Mouse (Mus musculus) stomach, embryonic 14.5 days (tissue): ENCODE measurements around the gene Kxd1. TPM values are rescaled to one million over a fixed set of nuclear protein-coding genes. Genes with fewer than 3 reads are reported as not detected.
"Not testable (repeated sequence)": the region's sequence is repeated elsewhere in the genome, so short reads cannot be mapped to it uniquely, and the experiment has no call there.

Experiments
- ATAC-seq: fragments of 200-750 bp; cut with Nextera tagmentation; 2 replicates; pipeline ENCODE4 v1.8.0; 2017; ENCODE audit warnings: low read depth, moderate TSS enrichment; ENCODE audit not compliant: insufficient number of reproducible peaks, insufficient read depth, low FRiP score
- H3K27ac ChIP-seq: fragments of 300-500 bp; sonication (generic); 2 replicates; pipeline ENCODE4 v1.5.1; 2014; ENCODE audit warnings: mild to moderate bottlenecking, low read length, moderate library complexity, mixed read lengths
- H3K27me3 ChIP-seq: fragments of 300-500 bp; sonication (generic); 2 replicates; pipeline ENCODE4 v1.6.1; 2014; ENCODE audit warnings: low read length, control low read depth, mixed read lengths; ENCODE audit not compliant: control insufficient read depth, insufficient read depth
- H3K36me3 ChIP-seq: fragments of 300-500 bp; sonication (generic); 2 replicates; pipeline ENCODE4 v1.6.1; 2014; ENCODE audit warnings: mild to moderate bottlenecking, control low read depth, low read length, moderate library complexity, mixed read lengths; ENCODE audit not compliant: control insufficient read depth, insufficient read depth
- H3K4me1 ChIP-seq: fragments of 300-500 bp; sonication (generic); 2 replicates; pipeline ENCODE4 v1.6.1; 2014; ENCODE audit warnings: low read length, control low read depth, mixed read lengths; ENCODE audit not compliant: control insufficient read depth, insufficient read depth
- H3K4me2 ChIP-seq: fragments of 300-500 bp; sonication (generic); replicated peaks from 2 replicates; pipeline ENCODE4 v1.6.1; 2014; ENCODE audit warnings: low read depth, low read length, control low read depth
- H3K4me3 ChIP-seq: fragments of 300-500 bp; sonication (generic); 2 replicates; pipeline ENCODE4 v1.5.1; 2014; ENCODE audit warnings: low read depth, low read length, control low read depth
- H3K9ac ChIP-seq: fragments of 300-500 bp; sonication (generic); replicated peaks from 2 replicates; pipeline ENCODE4 v1.6.1; 2014; ENCODE audit warnings: low read depth, mild to moderate bottlenecking, control low read depth, low read length, moderate library complexity, mixed read lengths
- H3K9me3 ChIP-seq: fragments of 300-500 bp; sonication (generic); 2 replicates; pipeline ENCODE4 v1.6.1; 2016; ENCODE audit warnings: low read depth, low read length, control low read depth; ENCODE audit not compliant: control insufficient read depth
- WGBS: fragments of 180-500 bp; shearing (Covaris S2); extraction: QIAGEN DNeasy Blood & Tissue Kit; methylation state at CpG from one replicate; pipeline ENCODE4 v1.1.7; 2014; 5-methylcytosine and 5-hydroxymethylcytosine counted together
- polyA plus RNA-seq: library from polyadenylated mRNA; unstranded; fragments of >200 nt; fragmentation: Nextera tagmentation; extraction: Ambion mirVana; gene quantifications from 2 replicates; pipeline ENCODE4 v1.2.1, GENCODE M21; 2014

Gene Kxd1
- polyA plus RNA-seq, 1 experiment from 2014 or later, result 72.3 TPM

DNA sequence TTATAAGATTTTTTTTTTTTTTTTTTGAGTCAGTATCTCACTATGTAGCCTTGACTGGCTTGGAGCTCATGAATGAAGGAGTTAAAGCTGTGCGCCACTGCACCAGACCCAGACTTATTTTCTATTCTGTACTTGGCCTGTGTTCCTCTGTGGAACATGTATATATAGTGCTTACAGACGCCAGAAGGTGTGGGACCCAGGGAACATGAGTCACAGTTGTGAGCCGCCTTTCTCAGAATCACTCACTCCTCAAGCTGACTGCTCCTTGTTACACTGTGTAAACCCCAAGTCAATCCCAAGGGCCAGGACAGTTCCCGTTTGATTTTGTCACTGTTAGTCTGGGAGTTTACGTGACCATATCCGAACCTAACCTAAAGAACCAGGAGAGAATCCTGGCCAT, 8.7 kb downstream of the Kxd1 start:
- Histone ChIP-seq H3K27me3 (no peaks in the 10 kb centered on the region), H3K4me3 (no peak overlapping the region), H3K27ac (no peak overlapping the region), H3K4me2 (no peak overlapping the region), H3K9me3 (no peaks in the 10 kb centered on the region), H3K36me3 (peaks cover 18% of the 10 kb centered on the region), H3K9ac (no peak overlapping the region), H3K4me1 (0 out of 2 replicates have a peak, but pooled peaks cover 3% of the 10 kb centered on the region)
- ATAC-seq, result no peak
- WGBS, result 87% methylated on average over 6 of the region's 6 CpGs

DNA sequence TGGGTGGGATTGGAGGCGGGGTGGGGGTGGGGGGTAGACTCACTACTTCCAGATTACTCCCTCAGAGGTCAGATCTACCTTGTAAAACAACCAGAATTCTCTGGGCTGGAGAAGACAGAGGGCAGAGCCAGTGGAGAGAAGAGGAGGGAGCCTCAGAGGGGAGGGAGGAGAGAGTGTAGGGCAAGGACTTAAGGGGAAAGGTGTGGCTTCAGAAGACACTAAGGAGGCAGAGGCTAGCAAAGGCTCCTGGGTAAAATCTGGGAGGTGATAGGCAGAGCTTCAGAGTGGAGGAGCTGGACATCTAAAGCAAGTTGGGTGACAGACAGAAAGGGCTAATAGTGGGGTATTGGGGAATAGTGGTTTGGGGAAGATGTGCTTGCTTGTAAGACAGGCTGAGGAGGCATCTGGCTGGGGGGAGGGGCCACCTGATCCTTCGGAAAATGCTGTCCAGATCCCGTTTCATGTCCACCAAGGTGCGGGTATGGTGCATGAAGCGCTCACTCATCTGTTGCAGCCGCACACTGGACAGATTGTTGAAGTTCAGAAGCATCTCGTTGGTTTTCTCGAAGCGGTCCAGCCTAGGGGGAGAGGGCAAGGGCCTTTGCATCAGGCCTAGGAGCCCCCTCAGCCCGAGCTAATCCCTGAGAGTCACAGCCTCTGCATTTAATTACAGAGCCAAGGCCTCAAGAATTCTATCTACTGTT, 9.7 kb downstream of the Kxd1 start:
- Histone ChIP-seq H3K27me3 (no peaks in the 10 kb centered on the region), H3K4me2 (no peak overlapping the region), H3K9me3 (no peaks in the 10 kb centered on the region), H3K27ac (no peak overlapping the region), H3K4me3 (no peak overlapping the region), H3K9ac (no peak overlapping the region), H3K36me3 (peaks cover 21% of the 10 kb centered on the region), H3K4me1 (no peaks in the 10 kb centered on the region)
- WGBS, result 77% methylated on average over 10 of the region's 10 CpGs
- no peak for ATAC-seq

DNA sequence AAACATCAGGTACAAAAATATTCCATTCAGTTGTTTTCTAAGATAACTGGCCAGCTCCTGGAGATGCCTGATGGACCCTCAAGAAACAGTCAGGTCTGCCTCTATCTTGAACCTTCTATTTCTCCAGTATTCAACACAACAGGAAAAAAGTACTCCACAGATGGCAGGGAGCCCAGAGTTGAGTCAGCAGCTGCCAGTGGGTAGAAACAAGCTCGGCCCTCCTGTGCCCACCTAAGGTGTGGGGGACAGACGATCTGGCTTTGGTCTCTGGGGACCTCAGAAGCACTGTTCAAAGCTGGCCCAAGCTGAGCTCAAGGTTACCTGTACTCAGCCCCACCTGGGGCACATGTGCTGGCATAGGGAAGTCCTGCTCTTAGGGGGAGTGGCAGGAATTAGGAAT, 14.3 kb downstream of the Kxd1 start:
- 71% methylated on average over 2 of the region's 2 CpGs for WGBS
- Histone ChIP-seq H3K4me2 (no peak overlapping the region), H3K4me1 (no peaks in the 10 kb centered on the region), H3K36me3 (peaks cover 24% of the 10 kb centered on the region), H3K27me3 (no peaks in the 10 kb centered on the region), H3K9ac (no peak overlapping the region), H3K9me3 (no peaks in the 10 kb centered on the region), H3K4me3 (no peak overlapping the region), H3K27ac (no peak overlapping the region)
- ATAC-seq, result no peak

DNA sequence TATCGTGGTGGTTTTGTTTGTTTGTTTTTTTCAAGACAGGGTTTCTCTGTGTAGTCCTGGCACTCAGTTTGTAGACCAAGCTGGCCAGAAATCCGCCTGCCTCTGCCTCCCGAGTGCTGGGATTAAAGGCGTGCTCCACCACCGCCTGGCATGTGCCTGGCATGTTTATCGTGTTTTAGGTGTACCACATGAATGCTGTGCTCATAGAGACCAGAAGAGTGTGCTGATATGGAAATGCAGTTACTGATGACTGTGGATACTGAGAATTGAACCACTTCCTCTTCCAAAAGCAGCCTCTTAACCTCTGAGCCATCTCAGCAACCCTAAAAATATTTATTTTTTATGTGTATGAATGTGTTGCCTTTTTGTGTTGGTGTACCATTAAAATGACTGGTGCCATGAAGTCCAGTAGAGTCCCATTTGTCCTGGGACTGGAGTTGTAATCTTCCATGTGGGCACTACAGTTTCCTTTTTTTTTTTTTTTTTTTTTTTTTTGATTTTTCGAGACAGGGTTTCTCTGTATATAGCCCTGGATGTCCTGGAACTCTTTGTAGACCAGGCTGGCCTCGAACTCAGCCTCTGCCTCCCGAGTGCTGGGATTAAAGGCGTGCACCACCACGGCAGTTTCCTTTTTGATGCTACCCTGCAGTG, 15.4 kb downstream of the Kxd1 start:
- Histone ChIP-seq H3K9ac (no peak overlapping the region), H3K27ac (no peak overlapping the region), H3K27me3 (no peaks in the 10 kb centered on the region), H3K4me2 (no peak overlapping the region), H3K4me3 (no peak overlapping the region), H3K36me3 (peaks cover 25% of the 10 kb centered on the region), H3K9me3 (no peaks in the 10 kb centered on the region), H3K4me1 (no peaks in the 10 kb centered on the region)
- WGBS, result 89% methylated on average over 11 of the region's 11 CpGs
- ATAC-seq, result no peak

DNA sequence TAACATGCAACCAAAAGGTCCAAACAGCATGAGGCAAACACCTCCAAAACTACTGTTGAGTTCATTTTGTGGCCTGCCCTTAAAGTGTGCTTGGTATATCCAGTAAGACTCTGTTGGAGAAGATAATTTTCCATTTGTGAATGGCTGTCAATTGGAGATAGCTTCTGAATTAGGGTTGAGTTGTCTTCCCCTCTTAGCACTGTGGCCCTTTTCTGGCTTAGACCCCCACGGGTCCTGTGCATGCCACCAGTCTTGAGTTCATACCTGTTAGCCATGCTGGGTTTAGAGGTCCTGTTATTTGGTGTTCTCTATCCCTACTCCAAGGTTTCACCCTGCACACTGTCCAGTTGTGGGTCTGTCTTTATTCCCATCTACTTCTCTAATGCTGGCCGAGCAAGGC, 16.0 kb downstream of the Kxd1 start:
- Histone ChIP-seq H3K4me3 (no peak overlapping the region), H3K4me2 (no peak overlapping the region), H3K27me3 (no peaks in the 10 kb centered on the region), H3K4me1 (no peaks in the 10 kb centered on the region), H3K9me3 (no peaks in the 10 kb centered on the region), H3K9ac (no peak overlapping the region), H3K36me3 (peaks cover 26% of the 10 kb centered on the region), H3K27ac (no peak overlapping the region)
- WGBS, result 94% methylated on average over 2 of the region's 2 CpGs
- ATAC-seq, result no peak

DNA sequence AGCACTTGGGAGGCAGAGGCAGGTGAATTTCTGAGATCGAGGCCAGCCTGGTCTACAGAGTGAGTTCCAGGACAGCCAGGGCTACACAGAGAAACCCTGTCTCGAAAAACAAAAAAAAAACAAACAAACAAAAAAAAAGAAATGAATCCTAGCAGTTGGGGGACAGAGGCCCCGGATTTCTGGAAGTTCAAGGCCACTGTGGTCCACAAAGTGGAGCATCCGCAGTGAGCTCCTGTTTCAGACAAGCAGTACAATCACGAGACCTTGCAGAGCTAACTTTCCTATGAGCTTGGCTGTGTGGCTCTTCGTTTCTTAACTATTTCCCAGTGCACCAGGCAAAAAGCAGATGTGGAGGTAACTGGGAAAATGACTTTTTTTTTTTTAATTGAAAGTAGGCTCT, 16.6 kb downstream of the Kxd1 start:
- Histone ChIP-seq H3K4me2 (peak overlapping the region; percentile 41), H3K9ac (peak overlapping the region; percentile 99; the same call in 1 of the 2 replicates), H3K4me3 (peak overlapping the region; percentile 81), H3K36me3 (peaks cover 21% of the 10 kb centered on the region)
- 83% methylated on average over 6 of the region's 6 CpGs for WGBS
- H3K27me3 ChIP-seq, ATAC-seq, H3K9me3 ChIP-seq, H3K27ac ChIP-seq, H3K4me1 ChIP-seq: not testable (repeated sequence)

DNA sequence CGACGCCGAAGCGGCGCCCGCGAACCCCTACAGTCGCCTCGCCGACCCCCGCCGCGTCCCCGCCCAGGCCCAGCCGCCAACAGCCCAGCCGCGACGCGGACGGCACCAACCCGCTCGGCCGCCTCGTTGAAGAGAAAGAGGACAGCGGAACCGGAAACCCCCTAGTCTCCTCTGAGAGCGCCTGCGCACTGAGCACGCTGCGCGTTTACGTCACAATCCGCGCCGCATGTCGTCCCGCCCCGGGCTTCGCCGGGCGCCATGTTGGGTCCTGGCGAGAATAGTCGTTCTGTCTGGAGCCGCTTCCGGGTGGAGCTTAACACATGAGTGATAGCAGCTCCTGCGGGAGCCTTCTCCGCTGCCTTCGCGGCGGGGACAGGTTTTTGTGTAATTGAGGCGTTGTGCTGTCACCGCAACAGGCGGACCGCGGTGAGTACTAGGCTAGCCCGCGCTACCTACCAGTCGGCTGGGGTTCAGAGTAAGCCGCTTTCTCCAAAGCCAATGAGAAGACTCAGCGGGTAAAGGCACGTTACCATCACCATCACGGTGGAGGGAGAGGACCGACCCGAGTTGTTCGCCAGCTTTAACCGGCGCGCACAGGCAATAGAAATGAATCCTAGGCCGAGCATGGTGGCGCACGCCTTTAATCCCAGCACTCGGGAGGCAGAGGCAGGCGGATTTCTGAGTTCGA, 17.4 kb downstream of the Kxd1 start, which contains the start of gene Uba52:
Gene Uba52 (minus strand): TSS at position 574 of the 688 bp plus-strand sequence.
- peaks cover 20% of the 10 kb centered on the region for H3K36me3 ChIP-seq
- peak within 1 kb of the TSS; percentile 81 for H3K4me3 ChIP-seq
- ATAC-seq, result peak; percentile 87
- peak within 1 kb of the TSS; percentile 99 for H3K9ac ChIP-seq
- peak within 1 kb of the TSS; percentile 97 for H3K27ac ChIP-seq
- H3K4me1 ChIP-seq, result peaks cover 7% of the 10 kb centered on the region; the same call in 1 of the 2 replicates
- H3K4me2 ChIP-seq, result peak within 1 kb of the TSS; percentile 97
- under 1% methylated on average over 74 of the region's 74 CpGs for WGBS
- H3K9me3 ChIP-seq, result no peaks in the 10 kb centered on the region
- H3K27me3 ChIP-seq, result no peaks in the 10 kb centered on the region

DNA sequence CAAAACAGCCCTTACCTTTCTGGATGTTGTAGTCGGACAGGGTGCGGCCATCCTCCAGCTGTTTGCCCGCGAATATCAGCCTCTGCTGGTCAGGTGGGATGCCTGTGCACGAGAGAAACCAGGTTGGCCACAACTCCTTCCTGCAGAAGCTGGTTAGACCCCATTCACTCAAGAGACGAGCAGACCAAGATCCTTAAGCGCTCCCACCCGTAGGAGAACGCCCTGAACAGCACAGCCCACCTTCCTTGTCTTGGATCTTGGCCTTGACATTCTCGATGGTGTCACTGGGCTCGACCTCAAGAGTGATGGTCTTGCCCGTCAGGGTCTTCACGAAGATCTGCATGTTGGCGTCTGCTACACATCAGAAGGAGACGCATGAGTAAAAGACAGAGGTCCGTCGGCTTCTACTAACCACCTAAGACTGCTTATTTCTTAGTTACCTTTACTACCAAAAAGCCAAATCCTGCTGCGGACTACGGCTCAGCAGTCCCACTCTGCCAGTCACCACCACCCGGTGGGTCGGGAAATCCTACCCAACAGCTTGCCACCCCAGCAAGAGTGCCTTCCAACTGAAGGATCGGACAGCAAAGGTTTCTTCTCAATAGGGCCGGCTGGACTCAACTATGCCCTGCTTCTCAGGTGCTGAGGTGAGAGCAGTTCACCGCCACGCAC, 18.3 kb downstream of the Kxd1 start:
- Histone ChIP-seq H3K4me3 (peak overlapping the region; percentile 81), H3K9me3 (no peaks in the 10 kb centered on the region), H3K27me3 (no peaks in the 10 kb centered on the region), H3K36me3 (peaks cover 20% of the 10 kb centered on the region), H3K9ac (peak overlapping the region; percentile 99), H3K4me1 (peaks cover 9% of the 10 kb centered on the region; the same call in 1 of the 2 replicates), H3K4me2 (peak overlapping the region; percentile 97), H3K27ac (peak overlapping the region; percentile 97; the same call in 1 of the 2 replicates)
- ATAC-seq, result no peak
- WGBS, result 7% methylated on average over 25 of the region's 25 CpGs
